Mouse (Mus musculus) MEL (cell line): ENCODE measurements at regions not wholly inside any gene's neighbourhood (a gene's known extent, or its start where the extent isn't known, plus 50 kb on each side); places are given as distances from the start of the nearest gene placed in this dataset.

Source experiments
- DNase-seq: peaks from one replicate; pipeline ENCODE4 v3.0.0; 2011; ENCODE audit warnings: low read depth, low spot score
- H3K27ac ChIP-seq: 2 replicates; pipeline ENCODE4 v1.5.1; 2012; ENCODE audit warnings: low read depth, mild to moderate bottlenecking, control low read depth, low read length, moderate library complexity; ENCODE audit not compliant: control insufficient read depth
- H3K27me3 ChIP-seq, 2 experiments: fragments of 150-350 bp in 1 of 2; sonication (generic) in 1 of 2; 2 replicates each; pipeline ENCODE4 v1.6.1; 2012; ENCODE audit warnings: low read length in 2 of 2, mild to moderate bottlenecking in 2 of 2, improper control_type of control experiment in 1 of 2, moderate library complexity in 1 of 2; ENCODE audit not compliant: insufficient read depth in 2 of 2, control insufficient read depth in 1 of 2
- H3K36me3 ChIP-seq, 2 experiments: 2 replicates each; pipeline ENCODE4 v1.6.1; 2012 to 2014; ENCODE audit warnings: low read length in 2 of 2, improper control_type of control experiment in 1 of 2, inconsistent platforms in 1 of 2, mild to moderate bottlenecking in 1 of 2; ENCODE audit not compliant: insufficient read depth in 2 of 2, control insufficient read depth in 1 of 2
- H3K4me1 ChIP-seq, 2 experiments: fragments of 150-350 bp in 1 of 2; sonication (generic) in 1 of 2; 2 replicates each; pipeline ENCODE4 v1.6.1; 2012; ENCODE audit warnings: low read length in 2 of 2, improper control_type of control experiment in 1 of 2, mild to moderate bottlenecking in 1 of 2; ENCODE audit not compliant: insufficient read depth in 2 of 2, control insufficient read depth in 1 of 2
- H3K4me3 ChIP-seq, 2 experiments: fragments of 150-350 bp in 1 of 2; sonication (generic) in 1 of 2; 2 replicates each; pipeline ENCODE4 v1.5.1; 2012; ENCODE audit warnings: low read depth in 2 of 2, low read length in 2 of 2, mild to moderate bottlenecking in 2 of 2, moderate library complexity in 2 of 2, control low read depth in 1 of 2, improper control_type of control experiment in 1 of 2; ENCODE audit not compliant: control insufficient read depth in 1 of 2, insufficient read depth in 1 of 2
- H3K79me2 ChIP-seq: 2 replicates; pipeline ENCODE4 v1.6.1; 2012; ENCODE audit warnings: mild to moderate bottlenecking, low read length, moderate library complexity; ENCODE audit not compliant: control insufficient read depth, poor library complexity, insufficient read depth
- H3K9ac ChIP-seq: 2 replicates; pipeline ENCODE4 v1.6.1; 2012; ENCODE audit warnings: low read depth, mild to moderate bottlenecking, control low read depth, low read length, moderate library complexity; ENCODE audit not compliant: control insufficient read depth, poor library complexity, severe bottlenecking
- H3K9me3 ChIP-seq: fragments of 150-350 bp; sonication (generic); replicated peaks from 2 replicates; pipeline ENCODE4 v1.6.1; 2012; ENCODE audit warnings: mild to moderate bottlenecking, low read length, improper control_type of control experiment, moderate library complexity; ENCODE audit not compliant: insufficient read depth
- BHLHE40 ChIP-seq: IDR thresholded peaks from 2 replicates; pipeline ENCODE4 v1.6.1; 2012; ENCODE audit warnings: low read depth, mild to moderate bottlenecking, inconsistent platforms, low read length, improper control_type of control experiment, borderline replicate concordance
- CHD2 ChIP-seq: IDR thresholded peaks from 2 replicates; pipeline ENCODE4 v1.6.1; 2011; ENCODE audit warnings: low read length, improper control_type of control experiment
- ETS1 ChIP-seq: IDR thresholded peaks from 2 replicates; pipeline ENCODE4 v1.6.1; 2012; ENCODE audit warnings: low read depth, mild to moderate bottlenecking, inconsistent platforms, low read length, improper control_type of control experiment, moderate library complexity
- GATA1 ChIP-seq: IDR thresholded peaks from 2 replicates; pipeline ENCODE4 v1.6.1; 2011; ENCODE audit warnings: low read depth, low read length, improper control_type of control experiment
- HCFC1 ChIP-seq: IDR thresholded peaks from 2 replicates; pipeline ENCODE4 v1.6.1; 2012; ENCODE audit warnings: low read depth, mild to moderate bottlenecking, inconsistent platforms, low read length, improper control_type of control experiment, moderate library complexity
- JUND ChIP-seq: IDR thresholded peaks from 2 replicates; pipeline ENCODE4 v1.6.1; 2011; ENCODE audit warnings: low read depth, mild to moderate bottlenecking, improper control_type of control experiment, low read length
- MAFK ChIP-seq: IDR thresholded peaks from 2 replicates; pipeline ENCODE4 v1.6.1; 2011; ENCODE audit warnings: low read depth, mild to moderate bottlenecking, low read length, improper control_type of control experiment, borderline replicate concordance
- MXI1 ChIP-seq: IDR thresholded peaks from 2 replicates; pipeline ENCODE4 v1.6.1; 2011; ENCODE audit warnings: mild to moderate bottlenecking, low read depth, low read length, improper control_type of control experiment
- MYB ChIP-seq: IDR thresholded peaks from 2 replicates; pipeline ENCODE4 v1.6.1; 2011; ENCODE audit warnings: mild to moderate bottlenecking, low read depth, low read length, improper control_type of control experiment
- NELFE ChIP-seq: IDR thresholded peaks from 2 replicates; pipeline ENCODE4 v1.6.1; 2011; ENCODE audit warnings: low read depth, low read length, improper control_type of control experiment
- NRF1 ChIP-seq: IDR thresholded peaks from 2 replicates; pipeline ENCODE4 v1.6.1; 2014; ENCODE audit warnings: low read depth, mild to moderate bottlenecking, inconsistent platforms, low read length, improper control_type of control experiment, moderate library complexity; ENCODE audit not compliant: poor library complexity, insufficient read depth, severe bottlenecking
- POLR2AphosphoS5 ChIP-seq: IDR thresholded peaks from 2 replicates; pipeline ENCODE4 v1.6.1; 2012; ENCODE audit warnings: low read depth, borderline replicate concordance, mild to moderate bottlenecking, inconsistent platforms, low read length, moderate library complexity, mixed read lengths
- RAD21 ChIP-seq: IDR thresholded peaks from 2 replicates; pipeline ENCODE4 v1.6.1; 2011; ENCODE audit warnings: mild to moderate bottlenecking, low read depth, low read length, improper control_type of control experiment
- SMC3 ChIP-seq: IDR thresholded peaks from 2 replicates; pipeline ENCODE4 v1.6.1; 2011; ENCODE audit warnings: low read depth, low read length, improper control_type of control experiment
- TAL1 ChIP-seq: IDR thresholded peaks from 2 replicates; pipeline ENCODE4 v1.6.1; 2012; ENCODE audit warnings: mild to moderate bottlenecking, inconsistent platforms, low read length, moderate library complexity, mixed read lengths
- TBP ChIP-seq: IDR thresholded peaks from 2 replicates; pipeline ENCODE4 v1.8.0; 2011; ENCODE audit warnings: low read depth, low read length, improper control_type of control experiment
- UBTF ChIP-seq: IDR thresholded peaks from 2 replicates; pipeline ENCODE4 v1.6.1; 2012; ENCODE audit warnings: low read depth, mild to moderate bottlenecking, inconsistent platforms, low read length, improper control_type of control experiment, moderate library complexity, borderline replicate concordance; ENCODE audit not compliant: insufficient read depth
- USF2 ChIP-seq, 2 experiments: IDR thresholded peaks; 2 replicates each; pipeline ENCODE4 v1.6.1; 2011 to 2012; ENCODE audit warnings: improper control_type of control experiment in 2 of 2, low read length in 2 of 2, borderline replicate concordance in 1 of 2, inconsistent platforms in 1 of 2, low read depth in 1 of 2, mild to moderate bottlenecking in 1 of 2; ENCODE audit not compliant: insufficient read depth in 1 of 2
- ZC3H11A ChIP-seq: IDR thresholded peaks from 2 replicates; pipeline ENCODE4 v1.6.1; 2012; ENCODE audit warnings: low read depth, mild to moderate bottlenecking, inconsistent platforms, low read length, improper control_type of control experiment
- ZMIZ1 ChIP-seq: IDR thresholded peaks from 2 replicates; pipeline ENCODE4 v1.6.1; 2012; ENCODE audit warnings: low read depth, mild to moderate bottlenecking, inconsistent platforms, low read length, improper control_type of control experiment, moderate library complexity
- ZNF384 ChIP-seq: IDR thresholded peaks from 2 replicates; pipeline ENCODE4 v1.6.1; 2012; ENCODE audit warnings: low read depth, mild to moderate bottlenecking, inconsistent platforms, low read length, improper control_type of control experiment

- TF ChIP-seq MAFK = no peak
These were observed 99.7 kb upstream of the Shisa6 start (continued) for GRCm38 (mm10) chr11:66625491-66625890.

GRCm38 (mm10) chr11:66656810-66657209 lies 131.0 kb upstream of the Shisa6 start:
- Histone ChIP-seq H3K79me2 (no peaks in the 10 kb centered on the region), H3K4me1 (no peaks in the 10 kb centered on the region), H3K9me3 (no peaks in the 10 kb centered on the region)
- TF ChIP-seq MXI1 = no peak
- TF ChIP-seq MYB = no peak
- no peak for TF ChIP-seq ETS1
- no peak for TF ChIP-seq GATA1
- TF ChIP-seq MAFK = no peak
- no peak for TF ChIP-seq SMC3
- TF ChIP-seq ZC3H11A = no peak
- no peak for TF ChIP-seq ZNF384
- TF ChIP-seq, all 39 proteins: peak for 0
- Histone ChIP-seq H3K9ac (no peak overlapping the region), H3K27me3 (no peaks in the 10 kb centered on the region), H3K27ac (no peak overlapping the region), H3K36me3 (no peaks in the 10 kb centered on the region), H3K4me3 (no peak overlapping the region)
- no peak for DNase-seq

GRCm38 (mm10) chr11:66674581-66674980 lies 148.8 kb upstream of the Shisa6 start:
- no peaks in the 10 kb centered on the region for H3K36me3 ChIP-seq
- H3K9ac ChIP-seq = no peak overlapping the region

GRCm38 (mm10) chr11:66680057-66680621 lies 154.4 kb upstream of the Shisa6 start:
- H3K4me3 ChIP-seq = no peak overlapping the region
- H3K27ac ChIP-seq = no peak overlapping the region
- TF ChIP-seq JUND = no peak
- TF ChIP-seq ZMIZ1 = no peak
- no peak for TF ChIP-seq MYB
- TF ChIP-seq POLR2AphosphoS5 = no peak
- TF ChIP-seq UBTF = no peak
- TF ChIP-seq TBP = no peak
- TF ChIP-seq NELFE = no peak
- no peak for TF ChIP-seq TAL1
- TF ChIP-seq RAD21 = no peak
- TF ChIP-seq HCFC1 = no peak
- TF ChIP-seq BHLHE40 = no peak
- TF ChIP-seq NRF1 = no peak
- no peak for TF ChIP-seq CHD2
- DNase-seq = no peak
- no peaks in the 10 kb centered on the region for H3K9me3 ChIP-seq
- H3K36me3 ChIP-seq = no peaks in the 10 kb centered on the region
- no peaks in the 10 kb centered on the region for H3K79me2 ChIP-seq
- no peaks in the 10 kb centered on the region for H3K27me3 ChIP-seq
- no peaks in the 10 kb centered on the region for H3K4me1 ChIP-seq
- H3K9ac ChIP-seq = no peak overlapping the region

More at GRCm38 (mm10) chr11:66674581-66674980, 148.8 kb upstream of the Shisa6 start:
- H3K79me2 ChIP-seq = no peaks in the 10 kb centered on the region
- no peak overlapping the region for H3K4me3 ChIP-seq
- H3K27me3 ChIP-seq = no peaks in the 10 kb centered on the region
- no peaks in the 10 kb centered on the region for H3K4me1 ChIP-seq
- TF ChIP-seq ZNF384 (no peak), TAL1 (no peak), USF2 (IDR thresholded peaks at IDR 0.05; ENCODE audit: borderline replicate concordance in 1 of 2, insufficient read depth in 1 of 2, low read depth in 1 of 2, low read length in 2 of 2) (no peak), MAFK (no peak)
- DNase-seq = no peak
- no peaks in the 10 kb centered on the region for H3K9me3 ChIP-seq
- no peak overlapping the region for H3K27ac ChIP-seq
